Mouse (Mus musculus): Measurements from ENCODE around the gene Wdr24. TPM values are rescaled to one million over a fixed set of nuclear protein-coding genes. Genes with fewer than 3 reads are reported as not detected.

The Wdr24 gene
- polyA plus RNA-seq, 1 experiment from 2014 or later = 14.2 TPM

DNA sequence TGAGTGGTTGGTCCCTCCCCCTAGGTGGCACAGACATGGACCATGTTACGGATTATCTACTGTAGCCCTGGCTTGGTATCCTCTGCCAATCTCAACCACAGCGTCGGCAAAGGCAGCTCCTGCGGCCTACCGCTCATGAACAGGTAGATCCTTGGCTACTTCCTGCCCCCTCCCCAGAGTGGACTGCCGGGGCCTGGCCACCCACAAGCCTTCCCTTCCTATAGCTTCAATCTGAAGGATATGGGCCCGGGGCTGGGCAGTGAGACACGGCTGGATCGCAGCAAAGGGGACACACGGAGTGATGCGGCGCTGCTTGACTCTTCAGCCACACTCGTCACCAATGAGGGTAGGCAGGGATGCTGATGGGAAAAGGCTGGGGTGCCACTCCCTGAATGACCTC, 3.6 kb downstream of the Wdr24 start:
- H3K4me2 ChIP-seq = no peak overlapping the region
- H3K4me1 ChIP-seq = peaks cover 57% of the 10 kb centered on the region
- H3K27me3 ChIP-seq (replicated peaks) = peaks cover 9% of the 10 kb centered on the region
- H3K9me3 ChIP-seq = no peaks in the 10 kb centered on the region
- no peak for ATAC-seq (ENCODE audit: extremely low read depth, insufficient number of reproducible peaks, low FRiP score, low TSS enrichment)
- WGBS = 90% methylated on average over 13 of the region's 13 CpGs
- H3K27ac ChIP-seq (replicated peaks) = no peak overlapping the region
- no peak overlapping the region for H3K4me3 ChIP-seq
- peaks cover 55% of the 10 kb centered on the region for H3K36me3 ChIP-seq
- H3K9ac ChIP-seq = no peak overlapping the region

DNA sequence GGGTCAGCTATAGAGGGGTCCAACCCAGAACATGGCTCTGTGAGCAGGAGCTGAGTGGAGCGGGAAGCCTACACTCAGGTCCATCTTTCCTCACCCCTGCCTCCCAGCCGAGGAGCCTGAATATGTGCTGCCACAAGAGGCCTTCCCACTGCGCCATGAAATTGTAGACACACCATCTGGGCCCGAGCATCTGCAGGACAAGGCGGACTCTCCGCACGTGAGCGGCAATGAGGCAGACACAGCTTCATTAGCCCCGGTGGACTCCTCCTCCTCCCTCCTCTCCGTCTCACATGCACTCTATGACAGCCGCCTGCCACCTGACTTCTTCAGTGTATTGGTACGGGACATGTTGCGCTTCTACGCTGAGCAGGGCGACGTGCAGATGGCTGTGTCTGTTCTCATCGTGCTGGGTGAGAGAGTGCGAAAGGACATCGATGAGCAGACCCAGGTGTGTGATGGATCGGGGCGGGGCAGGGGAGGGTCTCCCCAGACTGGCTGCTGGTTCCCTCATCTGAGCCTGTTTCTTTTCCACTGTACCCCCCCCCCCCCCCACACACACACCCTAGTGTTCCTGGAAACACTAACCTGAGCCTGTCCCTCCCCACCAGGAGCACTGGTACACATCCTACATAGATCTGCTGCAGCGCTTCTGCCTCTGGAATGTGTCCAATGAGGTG, 4.3 kb downstream of the Wdr24 start:
- H3K4me3 ChIP-seq = no peak overlapping the region; the same call in 1 of the 2 replicates
- no peaks in the 10 kb centered on the region for H3K9me3 ChIP-seq
- H3K27me3 ChIP-seq (replicated peaks) = peaks cover 2% of the 10 kb centered on the region
- no peak overlapping the region for H3K4me2 ChIP-seq
- H3K27ac ChIP-seq (replicated peaks) = no peak overlapping the region
- peaks cover 60% of the 10 kb centered on the region for H3K4me1 ChIP-seq
- WGBS = 91% methylated on average over 22 of the region's 22 CpGs
- no peak for ATAC-seq (ENCODE audit: extremely low read depth, insufficient number of reproducible peaks, low FRiP score, low TSS enrichment)
- no peak overlapping the region for H3K9ac ChIP-seq
- H3K36me3 ChIP-seq = peaks cover 55% of the 10 kb centered on the region

GRCm38 (mm10) chr17:25828223-25828594, 4.8 kb downstream of the Wdr24 start:
- peaks cover 57% of the 10 kb centered on the region for H3K4me1 ChIP-seq

DNA sequence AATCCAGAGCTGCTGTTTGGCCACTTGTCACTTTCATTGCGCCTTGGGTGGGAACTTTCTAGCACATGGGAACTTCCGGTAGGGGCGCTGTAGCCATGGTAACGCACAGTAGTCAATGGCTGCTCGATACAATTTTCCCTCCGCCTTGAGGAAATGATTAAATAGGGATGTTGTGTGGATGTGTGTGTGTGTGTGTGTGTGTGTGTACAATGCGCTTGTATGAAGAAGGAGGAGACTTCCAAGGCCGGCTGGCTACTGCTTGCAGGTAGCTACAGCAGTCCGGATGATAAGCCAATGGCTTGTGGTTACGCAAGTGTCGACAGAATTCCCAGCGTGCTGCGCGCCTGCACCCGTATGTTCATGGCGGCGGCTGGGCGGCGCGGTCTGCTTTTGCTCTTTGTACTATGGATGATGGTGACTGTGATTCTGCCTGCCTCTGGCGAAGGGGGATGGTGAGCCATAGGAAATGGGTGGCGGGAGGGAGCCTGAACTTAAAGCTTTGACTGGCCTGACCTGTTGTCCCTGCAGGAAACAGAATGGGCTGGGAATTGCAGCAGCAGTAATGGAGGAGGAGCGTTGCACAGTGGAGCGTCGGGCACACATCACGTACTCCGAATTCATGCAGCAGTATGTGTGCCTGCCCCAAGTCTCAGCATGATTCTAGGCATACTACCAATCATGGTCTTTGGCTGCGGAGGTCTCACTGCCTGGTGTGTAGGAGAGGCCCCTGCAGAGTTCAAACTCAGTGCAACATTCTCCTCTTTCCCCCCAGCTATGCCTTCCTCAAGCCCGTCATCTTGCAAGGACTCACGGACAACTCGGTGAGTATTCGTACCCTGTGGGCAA, 5.5 kb downstream of the Wdr24 start, which contains the start of gene Jmjd8:
Gene Jmjd8 (plus strand): TSS at position 156 of the 846 bp plus-strand sequence.
- WGBS = 1% methylated on average over 32 of the region's 32 CpGs
- H3K4me2 ChIP-seq = peak within 1 kb of the TSS; percentile 91
- H3K27me3 ChIP-seq (replicated peaks) = no peaks in the 10 kb centered on the region
- H3K9ac ChIP-seq = peak within 1 kb of the TSS; percentile 89
- ATAC-seq (ENCODE audit: extremely low read depth, insufficient number of reproducible peaks, low FRiP score, low TSS enrichment) = no peak
- peaks cover 58% of the 10 kb centered on the region for H3K4me1 ChIP-seq
- H3K4me3 ChIP-seq = peak within 1 kb of the TSS; percentile 74
- H3K9me3 ChIP-seq = no peaks in the 10 kb centered on the region
- H3K27ac ChIP-seq (replicated peaks) = peak within 1 kb of the TSS; percentile 93
- peaks cover 55% of the 10 kb centered on the region for H3K36me3 ChIP-seq

More at GRCm38 (mm10) chr17:25828223-25828594, 4.8 kb downstream of the Wdr24 start:
- Histone ChIP-seq H3K27me3 (replicated peaks) (no peaks in the 10 kb centered on the region), H3K4me2 (peak overlapping the region; percentile 91), H3K27ac (replicated peaks) (peak overlapping the region; percentile 93), H3K36me3 (peaks cover 55% of the 10 kb centered on the region), H3K9ac (peak overlapping the region; percentile 89), H3K9me3 (no peaks in the 10 kb centered on the region), H3K4me3 (peak overlapping the region; percentile 74)
- WGBS = 75% methylated on average over 8 of the region's 8 CpGs
- no peak for ATAC-seq (ENCODE audit: extremely low read depth, insufficient number of reproducible peaks, low FRiP score, low TSS enrichment)

GRCm38 (mm10) chr17:25829558-25830017, 6.2 kb downstream of the Wdr24 start:
- peaks cover 57% of the 10 kb centered on the region for H3K36me3 ChIP-seq
- 38% methylated on average over 8 of the region's 8 CpGs for WGBS
- no peak for ATAC-seq (ENCODE audit: extremely low read depth, insufficient number of reproducible peaks, low FRiP score, low TSS enrichment)

GRCm38 (mm10) chr17:25830200-25830753, 6.8 kb downstream of the Wdr24 start:
- peaks cover 63% of the 10 kb centered on the region for H3K36me3 ChIP-seq
- peak overlapping the region; percentile 99 for H3K4me2 ChIP-seq
- no peak overlapping the region; the same call in 1 of the 2 replicates for H3K27ac ChIP-seq (replicated peaks)
- H3K4me1 ChIP-seq = peaks cover 58% of the 10 kb centered on the region
- H3K9ac ChIP-seq = peak overlapping the region; percentile 89
- H3K27me3 ChIP-seq (replicated peaks) = no peaks in the 10 kb centered on the region
- 82% methylated on average over 4 of the region's 4 CpGs for WGBS
- H3K9me3 ChIP-seq = no peaks in the 10 kb centered on the region
- ATAC-seq (ENCODE audit: extremely low read depth, insufficient number of reproducible peaks, low FRiP score, low TSS enrichment) = no peak
- H3K4me3 ChIP-seq = peak overlapping the region; percentile 74; the same call in 1 of the 2 replicates

More at GRCm38 (mm10) chr17:25829558-25830017, 6.2 kb downstream of the Wdr24 start:
- Histone ChIP-seq H3K9ac (peak overlapping the region; percentile 89), H3K9me3 (no peaks in the 10 kb centered on the region), H3K4me3 (peak overlapping the region; percentile 74), H3K27ac (replicated peaks) (peak overlapping the region; percentile 93), H3K4me1 (peaks cover 58% of the 10 kb centered on the region), H3K27me3 (replicated peaks) (no peaks in the 10 kb centered on the region), H3K4me2 (peak overlapping the region; percentile 91)

DNA sequence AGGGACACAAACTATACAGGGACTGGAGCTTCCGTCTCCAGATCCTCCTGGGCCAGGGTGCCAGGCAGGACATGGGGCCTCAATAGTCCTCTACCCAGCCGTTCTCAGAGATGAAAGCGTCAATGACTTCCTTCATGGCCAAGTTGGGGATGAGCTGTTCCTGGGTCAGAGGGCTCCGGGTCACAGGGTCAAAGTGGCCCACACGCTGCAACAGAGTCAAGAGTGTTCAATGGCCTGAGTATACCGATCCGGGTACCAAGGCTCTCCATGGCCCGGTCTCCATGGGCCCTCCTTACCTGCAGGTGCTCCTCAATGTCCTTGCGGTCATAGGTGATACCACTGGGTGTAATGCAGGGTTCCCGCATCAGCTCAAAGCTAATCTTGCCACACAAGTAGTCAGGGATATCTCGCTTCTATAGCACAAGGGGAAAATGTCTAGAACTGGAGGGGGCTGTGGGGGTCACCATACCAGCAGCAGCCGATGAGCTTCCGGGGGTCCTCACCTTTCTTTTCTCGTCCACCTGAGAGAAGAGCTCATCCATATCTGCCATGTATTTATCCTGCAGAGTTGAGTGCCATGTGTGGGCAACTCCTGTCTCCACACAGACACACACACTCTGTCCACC, 7.5 kb downstream of the Wdr24 start:
- peak overlapping the region; percentile 99 for H3K4me2 ChIP-seq
- H3K9me3 ChIP-seq = no peaks in the 10 kb centered on the region
- H3K9ac ChIP-seq = peak overlapping the region; percentile 92
- no peak overlapping the region for H3K27ac ChIP-seq (replicated peaks)
- no peaks in the 10 kb centered on the region for H3K27me3 ChIP-seq (replicated peaks)
- peaks cover 63% of the 10 kb centered on the region for H3K36me3 ChIP-seq
- ATAC-seq (ENCODE audit: extremely low read depth, insufficient number of reproducible peaks, low FRiP score, low TSS enrichment) = no peak
- WGBS = 83% methylated on average over 14 of the region's 14 CpGs
- peaks cover 64% of the 10 kb centered on the region for H3K4me1 ChIP-seq
- peak overlapping the region; percentile 74 for H3K4me3 ChIP-seq

- Histone ChIP-seq H3K9me3 (no peaks in the 10 kb centered on the region), H3K27ac (replicated peaks) (peak overlapping the region; percentile 98), H3K27me3 (replicated peaks) (no peaks in the 10 kb centered on the region), H3K4me3 (peak overlapping the region; percentile 74), H3K36me3 (peaks cover 57% of the 10 kb centered on the region), H3K9ac (peak overlapping the region; percentile 92), H3K4me2 (peak overlapping the region; percentile 99), H3K4me1 (peaks cover 71% of the 10 kb centered on the region)
- no peak for ATAC-seq (ENCODE audit: extremely low read depth, insufficient number of reproducible peaks, low FRiP score, low TSS enrichment)
- WGBS = 46% methylated on average over 21 of the region's 21 CpGs
These were observed 8.2 kb downstream of the Wdr24 start for GRCm38 (mm10) chr17:25831451-25832281.

DNA sequence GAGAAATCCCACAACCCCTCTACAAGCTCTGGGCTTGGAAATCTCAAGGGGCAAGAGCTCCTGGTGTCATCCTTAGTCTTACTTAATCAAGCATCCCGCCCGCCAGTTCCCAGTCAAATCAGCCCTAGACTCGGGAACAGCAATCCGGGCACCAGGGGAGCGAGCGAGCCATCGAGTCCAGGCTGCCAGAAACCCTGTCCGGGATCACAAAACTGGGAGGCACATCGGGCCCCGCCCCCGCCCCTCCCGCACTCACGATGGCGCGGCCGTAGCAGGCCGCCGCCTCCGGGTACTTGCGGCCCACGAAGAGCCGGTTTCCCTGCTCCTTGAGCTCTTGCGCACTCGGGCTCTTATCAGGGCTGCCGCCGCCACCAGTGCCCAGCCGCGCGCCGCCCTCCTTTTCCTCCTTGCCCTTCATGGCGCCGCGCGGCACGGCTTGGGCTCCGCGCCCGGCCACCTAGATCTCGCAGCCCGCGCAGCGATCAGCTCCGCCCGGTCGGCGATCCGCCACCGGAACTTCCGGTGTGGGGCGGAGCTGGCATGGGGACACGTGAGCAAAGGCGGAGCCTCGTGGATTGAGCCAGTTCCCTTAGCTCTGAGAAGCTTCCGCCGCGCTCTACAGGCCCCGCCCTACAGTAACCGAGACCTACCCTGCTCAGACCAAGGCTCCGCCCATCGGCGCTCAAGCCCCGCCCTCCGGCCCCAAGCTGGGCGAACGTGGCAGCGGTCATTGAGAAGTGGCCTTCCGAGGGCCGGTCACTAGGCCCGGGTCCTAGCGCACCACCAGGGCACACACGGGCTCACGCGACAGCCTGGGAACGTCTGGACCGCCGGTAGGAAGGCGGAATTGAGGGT, 9.2 kb downstream of the Wdr24 start:
- H3K9ac ChIP-seq = peak overlapping the region; percentile 92
- peak overlapping the region; percentile 99 for H3K4me2 ChIP-seq
- no peaks in the 10 kb centered on the region for H3K9me3 ChIP-seq
- H3K4me3 ChIP-seq = peak overlapping the region; percentile 74
- peak; percentile 94 for ATAC-seq (ENCODE audit: extremely low read depth, insufficient number of reproducible peaks, low FRiP score, low TSS enrichment)
- H3K27me3 ChIP-seq (replicated peaks) = no peaks in the 10 kb centered on the region
- peaks cover 50% of the 10 kb centered on the region for H3K36me3 ChIP-seq
- under 1% methylated on average over 77 of the region's 77 CpGs for WGBS
- H3K27ac ChIP-seq (replicated peaks) = peak overlapping the region; percentile 98
- peaks cover 81% of the 10 kb centered on the region for H3K4me1 ChIP-seq
